Mouse (Mus musculus): ENCODE data around the gene Ttbk1.
"Not testable (repeated sequence)": the region's sequence is repeated elsewhere in the genome, so short reads cannot be mapped to it uniquely, and the experiment has no call there.

DNA sequence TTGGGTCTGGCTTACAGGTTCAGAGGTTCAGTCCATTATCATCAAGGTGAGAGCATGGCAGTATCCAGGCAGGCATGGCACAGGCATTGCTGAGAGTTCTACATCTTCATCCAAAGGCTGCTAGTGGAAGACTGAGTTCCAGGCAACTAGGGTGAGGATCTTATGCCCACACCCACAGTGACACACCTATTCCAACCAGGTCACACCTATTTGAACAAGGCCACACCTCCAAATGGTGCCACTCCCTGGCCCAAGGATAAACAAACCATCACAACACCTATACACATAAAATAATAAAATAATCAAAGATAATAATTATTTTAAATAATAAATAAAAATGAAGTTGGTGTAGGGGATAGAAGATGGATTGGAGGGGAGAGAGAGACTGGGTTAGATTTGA, 8.6 kb upstream of the Ttbk1 start:
- not testable (repeated sequence) for TF ChIP-seq EP300, CTCF (IDR thresholded peaks at IDR 0.05; ENCODE audit: low read depth)
